Mouse (Mus musculus): ENCODE measurements at regions not wholly inside any gene's neighbourhood (a gene's known extent, or its start where the extent isn't known, plus 50 kb on each side); places are given as distances from the start of the nearest gene placed in this dataset.

- no peak for TF ChIP-seq CTCF (IDR thresholded peaks at IDR 0.05; ENCODE audit: low read depth)
- no peak for TF ChIP-seq EP300 (IDR thresholded peaks at IDR 0.05; ENCODE audit: low read depth)
Observed at GRCm38 (mm10) chr7:96051631-96052030, 119.4 kb upstream of the Tenm4 start.
